Mouse (Mus musculus): ENCODE data around the gene Rsrc1. TPM values are rescaled to one million over a fixed set of nuclear protein-coding genes. Genes with fewer than 3 reads are reported as not detected.

Rsrc1 gene
- polyA plus RNA-seq, 1 experiment from 2014 or later: 37.0 TPM

GRCm38 (mm10) chr3:67311436-67311835 lies 330.2 kb downstream of the Rsrc1 start:
- no peak for ATAC-seq (ENCODE audit: insufficient number of reproducible peaks, insufficient read depth, low FRiP score, low read depth)

GRCm38 (mm10) chr3:67322422-67322821 lies 341.2 kb downstream of the Rsrc1 start:
- H3K4me3 ChIP-seq (ENCODE audit: low read depth, low read length): no peak overlapping the region
- H3K4me2 ChIP-seq (replicated peaks; ENCODE audit: low read depth, low read length): no peak overlapping the region
- no peak overlapping the region for H3K27ac ChIP-seq (ENCODE audit: low read length)
- no peaks in the 10 kb centered on the region for H3K27me3 ChIP-seq (ENCODE audit: control insufficient read depth, insufficient read depth, low read length)
- no peaks in the 10 kb centered on the region for H3K36me3 ChIP-seq (ENCODE audit: control insufficient read depth, insufficient read depth, low read length)
- no peaks in the 10 kb centered on the region for H3K4me1 ChIP-seq (ENCODE audit: control insufficient read depth, insufficient read depth, low read length)
- ATAC-seq (ENCODE audit: insufficient number of reproducible peaks, insufficient read depth, low FRiP score, low read depth): no peak
- H3K9me3 ChIP-seq (ENCODE audit: control insufficient read depth, low read depth, low read length): no peaks in the 10 kb centered on the region
- 72% methylated on average over 4 of the region's 4 CpGs for WGBS
- H3K9ac ChIP-seq (replicated peaks; ENCODE audit: low read depth, low read length): no peak overlapping the region

More at GRCm38 (mm10) chr3:67311436-67311835, 330.2 kb downstream of the Rsrc1 start:
- Histone ChIP-seq H3K4me1 (ENCODE audit: control insufficient read depth, insufficient read depth, low read length) (no peaks in the 10 kb centered on the region), H3K4me3 (ENCODE audit: low read depth, low read length) (no peak overlapping the region), H3K9ac (replicated peaks; ENCODE audit: low read depth, low read length) (no peak overlapping the region), H3K4me2 (replicated peaks; ENCODE audit: low read depth, low read length) (no peak overlapping the region), H3K27me3 (ENCODE audit: control insufficient read depth, insufficient read depth, low read length) (no peaks in the 10 kb centered on the region), H3K9me3 (ENCODE audit: control insufficient read depth, low read depth, low read length) (no peaks in the 10 kb centered on the region), H3K27ac (ENCODE audit: low read length) (no peak overlapping the region), H3K36me3 (ENCODE audit: control insufficient read depth, insufficient read depth, low read length) (no peaks in the 10 kb centered on the region)
- WGBS: 22% methylated on average over 2 of the region's 2 CpGs

- Histone ChIP-seq H3K27ac (ENCODE audit: low read length) (no peak overlapping the region), H3K27me3 (ENCODE audit: control insufficient read depth, insufficient read depth, low read length) (no peaks in the 10 kb centered on the region), H3K4me3 (ENCODE audit: low read depth, low read length) (no peak overlapping the region), H3K4me2 (replicated peaks; ENCODE audit: low read depth, low read length) (no peak overlapping the region), H3K9ac (replicated peaks; ENCODE audit: low read depth, low read length) (no peak overlapping the region), H3K36me3 (ENCODE audit: control insufficient read depth, insufficient read depth, low read length) (no peaks in the 10 kb centered on the region), H3K4me1 (ENCODE audit: control insufficient read depth, insufficient read depth, low read length) (no peaks in the 10 kb centered on the region), H3K9me3 (ENCODE audit: control insufficient read depth, low read depth, low read length) (no peaks in the 10 kb centered on the region)
- 41% methylated on average over 3 of the region's 3 CpGs for WGBS
- no peak for ATAC-seq (ENCODE audit: insufficient number of reproducible peaks, insufficient read depth, low FRiP score, low read depth)
Measured at GRCm38 (mm10) chr3:67339558-67339957, 358.4 kb downstream of the Rsrc1 start.

- H3K9me3 ChIP-seq (ENCODE audit: control insufficient read depth, low read depth, low read length): no peaks in the 10 kb centered on the region
- H3K9ac ChIP-seq (replicated peaks; ENCODE audit: low read depth, low read length): no peak overlapping the region
- no peak for ATAC-seq (ENCODE audit: insufficient number of reproducible peaks, insufficient read depth, low FRiP score, low read depth)
- H3K4me1 ChIP-seq (ENCODE audit: control insufficient read depth, insufficient read depth, low read length): no peaks in the 10 kb centered on the region
- H3K36me3 ChIP-seq (ENCODE audit: control insufficient read depth, insufficient read depth, low read length): no peaks in the 10 kb centered on the region
- H3K4me3 ChIP-seq (ENCODE audit: low read depth, low read length): no peak overlapping the region
- no peak overlapping the region for H3K27ac ChIP-seq (ENCODE audit: low read length)
- 69% methylated on average over 7 of the region's 7 CpGs for WGBS
- H3K27me3 ChIP-seq (ENCODE audit: control insufficient read depth, insufficient read depth, low read length): no peaks in the 10 kb centered on the region
- H3K4me2 ChIP-seq (replicated peaks; ENCODE audit: low read depth, low read length): no peak overlapping the region
Measured at GRCm38 (mm10) chr3:67340921-67341320, 359.7 kb downstream of the Rsrc1 start.

- WGBS: 60% methylated on average over 5 of the region's 5 CpGs
- Histone ChIP-seq H3K4me2 (replicated peaks; ENCODE audit: low read depth, low read length) (no peak overlapping the region), H3K9me3 (ENCODE audit: control insufficient read depth, low read depth, low read length) (no peaks in the 10 kb centered on the region), H3K4me1 (ENCODE audit: control insufficient read depth, insufficient read depth, low read length) (no peaks in the 10 kb centered on the region), H3K4me3 (ENCODE audit: low read depth, low read length) (no peak overlapping the region), H3K27ac (ENCODE audit: low read length) (no peak overlapping the region), H3K27me3 (ENCODE audit: control insufficient read depth, insufficient read depth, low read length) (no peaks in the 10 kb centered on the region), H3K9ac (replicated peaks; ENCODE audit: low read depth, low read length) (no peak overlapping the region), H3K36me3 (ENCODE audit: control insufficient read depth, insufficient read depth, low read length) (no peaks in the 10 kb centered on the region)
- no peak for ATAC-seq (ENCODE audit: insufficient number of reproducible peaks, insufficient read depth, low FRiP score, low read depth)
Measured at GRCm38 (mm10) chr3:67343004-67343662, 361.9 kb downstream of the Rsrc1 start.

GRCm38 (mm10) chr3:67344599-67344998 lies 363.4 kb downstream of the Rsrc1 start:
- Histone ChIP-seq H3K27me3 (ENCODE audit: control insufficient read depth, insufficient read depth, low read length) (no peaks in the 10 kb centered on the region), H3K9ac (replicated peaks; ENCODE audit: low read depth, low read length) (no peak overlapping the region), H3K4me3 (ENCODE audit: low read depth, low read length) (no peak overlapping the region), H3K4me1 (ENCODE audit: control insufficient read depth, insufficient read depth, low read length) (no peaks in the 10 kb centered on the region), H3K9me3 (ENCODE audit: control insufficient read depth, low read depth, low read length) (no peaks in the 10 kb centered on the region), H3K4me2 (replicated peaks; ENCODE audit: low read depth, low read length) (no peak overlapping the region), H3K36me3 (ENCODE audit: control insufficient read depth, insufficient read depth, low read length) (no peaks in the 10 kb centered on the region), H3K27ac (ENCODE audit: low read length) (no peak overlapping the region)
- ATAC-seq (ENCODE audit: insufficient number of reproducible peaks, insufficient read depth, low FRiP score, low read depth): no peak
- WGBS: 13% methylated on average over 2 of the region's 2 CpGs

- Histone ChIP-seq H3K27ac (ENCODE audit: low read length) (no peak overlapping the region), H3K9ac (replicated peaks; ENCODE audit: low read depth, low read length) (no peak overlapping the region), H3K4me3 (ENCODE audit: low read depth, low read length) (no peak overlapping the region), H3K4me2 (replicated peaks; ENCODE audit: low read depth, low read length) (no peak overlapping the region), H3K4me1 (ENCODE audit: control insufficient read depth, insufficient read depth, low read length) (no peaks in the 10 kb centered on the region), H3K27me3 (ENCODE audit: control insufficient read depth, insufficient read depth, low read length) (no peaks in the 10 kb centered on the region), H3K9me3 (ENCODE audit: control insufficient read depth, low read depth, low read length) (no peaks in the 10 kb centered on the region), H3K36me3 (ENCODE audit: control insufficient read depth, insufficient read depth, low read length) (no peaks in the 10 kb centered on the region)
- no peak for ATAC-seq (ENCODE audit: insufficient number of reproducible peaks, insufficient read depth, low FRiP score, low read depth)
- WGBS: 75% methylated on average over 2 of the region's 2 CpGs
Measured at GRCm38 (mm10) chr3:67346674-67347073, 365.5 kb downstream of the Rsrc1 start.

- Histone ChIP-seq H3K9ac (replicated peaks; ENCODE audit: low read depth, low read length) (no peak overlapping the region), H3K9me3 (ENCODE audit: control insufficient read depth, low read depth, low read length) (no peaks in the 10 kb centered on the region), H3K4me2 (replicated peaks; ENCODE audit: low read depth, low read length) (no peak overlapping the region), H3K4me3 (ENCODE audit: low read depth, low read length) (no peak overlapping the region), H3K4me1 (ENCODE audit: control insufficient read depth, insufficient read depth, low read length) (no peaks in the 10 kb centered on the region), H3K27ac (ENCODE audit: low read length) (no peak overlapping the region), H3K36me3 (ENCODE audit: control insufficient read depth, insufficient read depth, low read length) (no peaks in the 10 kb centered on the region; the same call in 1 of the 2 replicates), H3K27me3 (ENCODE audit: control insufficient read depth, insufficient read depth, low read length) (no peaks in the 10 kb centered on the region)
- 78% methylated on average over 12 of the region's 12 CpGs for WGBS
- ATAC-seq (ENCODE audit: insufficient number of reproducible peaks, insufficient read depth, low FRiP score, low read depth): no peak
Measured at GRCm38 (mm10) chr3:67351406-67352127, 370.4 kb downstream of the Rsrc1 start.
